Mouse (Mus musculus) liver, embryonic 13.5 days (tissue): ENCODE measurements around the gene Zfp710. TPM values are rescaled to one million over a fixed set of nuclear protein-coding genes. Genes with fewer than 3 reads are reported as not detected.

ENCODE experiments used
- ATAC-seq: fragments of 200-750 bp; cut with Nextera tagmentation; 2 replicates; pipeline ENCODE4 v1.8.0; 2017; ENCODE audit warnings: low read depth, mild to moderate bottlenecking, moderate number of reproducible peaks, moderate library complexity
- DNase-seq: peaks from one replicate; pipeline ENCODE4 v3.0.0; 2022
- H3K27ac ChIP-seq: fragments of 300-500 bp; sonication (generic); 2 replicates; pipeline ENCODE4 v1.5.1; 2015; ENCODE audit warnings: moderate library complexity, mild to moderate bottlenecking, inconsistent platforms
- H3K27me3 ChIP-seq: fragments of 300-500 bp; sonication (generic); 2 replicates; pipeline ENCODE4 v1.6.1; 2015; ENCODE audit warnings: mild to moderate bottlenecking, inconsistent platforms
- H3K36me3 ChIP-seq: fragments of 300-500 bp; sonication (generic); 2 replicates; pipeline ENCODE4 v1.6.1; 2015; ENCODE audit warnings: mild to moderate bottlenecking, inconsistent platforms
- H3K4me1 ChIP-seq: fragments of 300-500 bp; sonication (generic); replicated peaks from 2 replicates; pipeline ENCODE4 v1.6.1; 2015; ENCODE audit warnings: inconsistent platforms
- H3K4me2 ChIP-seq: fragments of 300-500 bp; sonication (generic); 2 replicates; pipeline ENCODE4 v1.6.1; 2015; ENCODE audit warnings: inconsistent platforms, mild to moderate bottlenecking, moderate library complexity
- H3K4me3 ChIP-seq: fragments of 300-500 bp; sonication (generic); replicated peaks from 2 replicates; pipeline ENCODE4 v1.5.1; 2015; ENCODE audit warnings: mild to moderate bottlenecking, inconsistent platforms
- H3K9ac ChIP-seq: fragments of 300-500 bp; sonication (generic); 2 replicates; pipeline ENCODE4 v1.6.1; 2015; ENCODE audit warnings: mild to moderate bottlenecking, inconsistent platforms
- H3K9me3 ChIP-seq: fragments of 300-500 bp; sonication (generic); replicated peaks from 2 replicates; pipeline ENCODE4 v1.6.1; 2016; ENCODE audit warnings: inconsistent platforms
- WGBS: fragments of 180-500 bp; shearing (Covaris S2); methylation state at CpG from one replicate; pipeline ENCODE4 v1.1.7; 2015; ENCODE audit not compliant: insufficient replicate concordance; 5-methylcytosine and 5-hydroxymethylcytosine counted together
- polyA plus RNA-seq: library from polyadenylated mRNA; unstranded; fragments of >200 nt; fragmentation: Nextera tagmentation; extraction: Ambion mirVana; gene quantifications from 2 replicates; pipeline ENCODE4 v1.2.1, GENCODE M21; 2015

Gene Zfp710
- polyA plus RNA-seq, 1 experiment from 2014 or later, result 3.9 TPM

- no peak for ATAC-seq
- no peak overlapping the region for H3K4me3 ChIP-seq
- H3K27ac ChIP-seq, result no peak overlapping the region
- H3K27me3 ChIP-seq, result no peaks in the 10 kb centered on the region
- H3K36me3 ChIP-seq, result peaks cover 37% of the 10 kb centered on the region
- peaks cover 27% of the 10 kb centered on the region for H3K4me1 ChIP-seq
- H3K9ac ChIP-seq, result no peak overlapping the region
- DNase-seq, result no peak
- H3K4me2 ChIP-seq, result no peak overlapping the region
- H3K9me3 ChIP-seq, result peaks cover 6% of the 10 kb centered on the region; the same call in 1 of the 2 replicates
- WGBS, result 83% methylated on average over 1 of the region's 1 CpGs
These were observed 81.8 kb downstream of the Zfp710 start for GRCm38 (mm10) chr7:80106441-80106840.

- H3K4me1 ChIP-seq, result peaks cover 75% of the 10 kb centered on the region
- H3K27me3 ChIP-seq, result no peaks in the 10 kb centered on the region
- H3K9ac ChIP-seq, result peak overlapping the region; percentile 23; the same call in 1 of the 2 replicates
- peak overlapping the region; percentile 19; the same call in 1 of the 2 replicates for H3K27ac ChIP-seq
- peaks cover 6% of the 10 kb centered on the region; the same call in 1 of the 2 replicates for H3K9me3 ChIP-seq
- no peak overlapping the region for H3K4me3 ChIP-seq
- peaks cover 21% of the 10 kb centered on the region for H3K36me3 ChIP-seq
- H3K4me2 ChIP-seq, result no peak overlapping the region
- 62% methylated on average over 9 of the region's 9 CpGs for WGBS
- DNase-seq, result no peak
- no peak for ATAC-seq
These were observed 86.7 kb downstream of the Zfp710 start for GRCm38 (mm10) chr7:80111066-80112045.

- peak overlapping the region; percentile 100 for H3K4me2 ChIP-seq
- H3K4me1 ChIP-seq, result peaks cover 78% of the 10 kb centered on the region
- H3K4me3 ChIP-seq, result peak overlapping the region; percentile 85
- WGBS, result 17% methylated on average over 10 of the region's 10 CpGs
- ATAC-seq (no peak), DNase-seq (no peak)
- peak overlapping the region; percentile 73 for H3K27ac ChIP-seq
- H3K36me3 ChIP-seq, result peaks cover 7% of the 10 kb centered on the region; the same call in 1 of the 2 replicates
- peak overlapping the region; percentile 91 for H3K9ac ChIP-seq
- H3K27me3 ChIP-seq, result no peaks in the 10 kb centered on the region
- no peaks in the 10 kb centered on the region for H3K9me3 ChIP-seq
These were observed 89.4 kb downstream of the Zfp710 start for GRCm38 (mm10) chr7:80113989-80114388.

- H3K27ac ChIP-seq, result peak overlapping the region; percentile 73
- peak overlapping the region; percentile 100 for H3K4me2 ChIP-seq
- under 1% methylated on average over 52 of the region's 52 CpGs for WGBS
- no peaks in the 10 kb centered on the region for H3K27me3 ChIP-seq
- H3K9me3 ChIP-seq, result no peaks in the 10 kb centered on the region
- ATAC-seq, result peak; percentile 71
- peaks cover 72% of the 10 kb centered on the region for H3K4me1 ChIP-seq
- H3K36me3 ChIP-seq, result peaks cover 3% of the 10 kb centered on the region; the same call in 1 of the 2 replicates
- H3K4me3 ChIP-seq, result peak overlapping the region; percentile 85
- peak; percentile 34 for DNase-seq
- peak overlapping the region; percentile 91 for H3K9ac ChIP-seq
These were observed 90.0 kb downstream of the Zfp710 start for GRCm38 (mm10) chr7:80114451-80115223.

- H3K9ac ChIP-seq, result peak within 1 kb of the TSS; percentile 91
- DNase-seq (peak; percentile 87), ATAC-seq (peak; percentile 99)
- peak within 1 kb of the TSS; percentile 100 for H3K4me2 ChIP-seq
- H3K27ac ChIP-seq, result peak within 1 kb of the TSS; percentile 73
- H3K36me3 ChIP-seq, result no peaks in the 10 kb centered on the region
- under 1% methylated on average over 29 of the region's 29 CpGs for WGBS
- H3K4me1 ChIP-seq, result peaks cover 67% of the 10 kb centered on the region
- H3K27me3 ChIP-seq, result no peaks in the 10 kb centered on the region
- H3K4me3 ChIP-seq, result peak within 1 kb of the TSS; percentile 85
- H3K9me3 ChIP-seq, result no peaks in the 10 kb centered on the region
These were observed 90.6 kb downstream of the Zfp710 start, which contains the start of gene Idh2 for GRCm38 (mm10) chr7:80115224-80115590. Idh2 (minus strand) TSS chr7:80115392.

GRCm38 (mm10) chr7:80116158-80116557, 91.5 kb downstream of the Zfp710 start:
- peaks cover 60% of the 10 kb centered on the region for H3K4me1 ChIP-seq
- 72% methylated on average over 2 of the region's 2 CpGs for WGBS
- H3K9ac ChIP-seq, result no peak overlapping the region
- no peaks in the 10 kb centered on the region for H3K36me3 ChIP-seq
- no peak overlapping the region for H3K4me3 ChIP-seq
- peak overlapping the region; percentile 100 for H3K4me2 ChIP-seq
- no peak for ATAC-seq
- H3K27me3 ChIP-seq, result no peaks in the 10 kb centered on the region
- H3K27ac ChIP-seq, result no peak overlapping the region
- no peaks in the 10 kb centered on the region for H3K9me3 ChIP-seq
- no peak for DNase-seq

- WGBS, result 61% methylated on average over 4 of the region's 4 CpGs
- no peaks in the 10 kb centered on the region for H3K36me3 ChIP-seq
- no peak overlapping the region for H3K9ac ChIP-seq
- H3K27me3 ChIP-seq, result no peaks in the 10 kb centered on the region
- DNase-seq (no peak), ATAC-seq (no peak)
- H3K4me2 ChIP-seq, result no peak overlapping the region
- no peak overlapping the region for H3K27ac ChIP-seq
- no peaks in the 10 kb centered on the region for H3K9me3 ChIP-seq
- H3K4me1 ChIP-seq, result peaks cover 45% of the 10 kb centered on the region
- no peak overlapping the region for H3K4me3 ChIP-seq
These were observed 94.6 kb downstream of the Zfp710 start for GRCm38 (mm10) chr7:80119198-80119597.

GRCm38 (mm10) chr7:80121083-80121482, 96.5 kb downstream of the Zfp710 start:
- ATAC-seq (peak; percentile 21; the same call in 1 of the 2 replicates), DNase-seq (no peak)

GRCm38 (mm10) chr7:80123115-80123514, 98.5 kb downstream of the Zfp710 start:
- DNase-seq (no peak), ATAC-seq (no peak)
- Histone ChIP-seq H3K4me1 (peaks cover 23% of the 10 kb centered on the region), H3K27ac (no peak overlapping the region), H3K9ac (no peak overlapping the region), H3K36me3 (no peaks in the 10 kb centered on the region), H3K9me3 (no peaks in the 10 kb centered on the region), H3K4me2 (no peak overlapping the region), H3K4me3 (no peak overlapping the region), H3K27me3 (no peaks in the 10 kb centered on the region)
- WGBS, result 29% methylated on average over 4 of the region's 4 CpGs

More at GRCm38 (mm10) chr7:80121083-80121482, 96.5 kb downstream of the Zfp710 start:
- H3K27ac ChIP-seq, result no peak overlapping the region
- WGBS, result 66% methylated on average over 5 of the region's 5 CpGs
- no peak overlapping the region for H3K9ac ChIP-seq
- H3K36me3 ChIP-seq, result no peaks in the 10 kb centered on the region
- H3K27me3 ChIP-seq, result no peaks in the 10 kb centered on the region
- H3K4me1 ChIP-seq, result peaks cover 26% of the 10 kb centered on the region
- no peaks in the 10 kb centered on the region for H3K9me3 ChIP-seq
- H3K4me2 ChIP-seq, result no peak overlapping the region
- H3K4me3 ChIP-seq, result no peak overlapping the region

- Histone ChIP-seq H3K9ac (no peak overlapping the region), H3K4me1 (peaks cover 23% of the 10 kb centered on the region), H3K4me3 (no peak overlapping the region), H3K4me2 (no peak overlapping the region), H3K36me3 (no peaks in the 10 kb centered on the region), H3K27ac (no peak overlapping the region), H3K9me3 (no peaks in the 10 kb centered on the region), H3K27me3 (no peaks in the 10 kb centered on the region)
- no peak for DNase-seq
- 66% methylated on average over 2 of the region's 2 CpGs for WGBS
- no peak for ATAC-seq
These were observed 99.1 kb downstream of the Zfp710 start for GRCm38 (mm10) chr7:80123672-80124071.

GRCm38 (mm10) chr7:80129278-80129677, 104.7 kb downstream of the Zfp710 start:
- Histone ChIP-seq H3K4me1 (peaks cover 26% of the 10 kb centered on the region), H3K36me3 (no peaks in the 10 kb centered on the region), H3K4me2 (no peak overlapping the region), H3K4me3 (no peak overlapping the region), H3K9ac (no peak overlapping the region), H3K27me3 (no peaks in the 10 kb centered on the region), H3K27ac (no peak overlapping the region), H3K9me3 (no peaks in the 10 kb centered on the region)
- ATAC-seq (peak; percentile 49), DNase-seq (no peak)
- WGBS, result 41% methylated on average over 4 of the region's 4 CpGs
